Mouse (Mus musculus) E14TG2a.4 (cell line): ENCODE measurements around the gene Nexn.

Source experiments
- H3K27me3 ChIP-seq: 2 replicates; pipeline ENCODE4 v1.6.1; 2014; ENCODE audit warnings: low read length, control low read depth; ENCODE audit not compliant: insufficient read depth
- H3K36me3 ChIP-seq: 2 replicates; pipeline ENCODE4 v1.6.1; 2014; ENCODE audit warnings: low read length, control low read depth; ENCODE audit not compliant: insufficient read depth
- H3K4me1 ChIP-seq: replicated peaks from 2 replicates; pipeline ENCODE4 v1.6.1; 2014; ENCODE audit warnings: low read depth, low read length, control low read depth
- H3K4me3 ChIP-seq: replicated peaks from 2 replicates; pipeline ENCODE4 v1.5.1; 2014; ENCODE audit warnings: mild to moderate bottlenecking, low read length
- H3K9me3 ChIP-seq: 2 replicates; pipeline ENCODE4 v1.6.1; 2014; ENCODE audit warnings: low read length, control low read depth
- CTCF ChIP-seq: conservative IDR thresholded peaks from 2 replicates; pipeline ENCODE4 v1.5.1; 2014; ENCODE audit warnings: low read length
- NANOG ChIP-seq: IDR thresholded peaks from 2 replicates; pipeline ENCODE4 v1.6.1; 2014; ENCODE audit warnings: borderline replicate concordance, low read length, mixed read lengths
- POU5F1 ChIP-seq: IDR thresholded peaks from 2 replicates; pipeline ENCODE4 v1.6.1; 2014; ENCODE audit warnings: low read length, borderline replicate concordance

Nexn gene

GRCm38 (mm10) chr3:152302991-152303390, 36.8 kb upstream of the Nexn start:
- H3K36me3 ChIP-seq: peaks cover 76% of the 10 kb centered on the region
- TF ChIP-seq CTCF (no peak), NANOG (no peak), POU5F1 (no peak)
- no peaks in the 10 kb centered on the region for H3K4me1 ChIP-seq
- H3K27me3 ChIP-seq: no peaks in the 10 kb centered on the region
- no peak overlapping the region for H3K4me3 ChIP-seq
- H3K9me3 ChIP-seq: no peaks in the 10 kb centered on the region

GRCm38 (mm10) chr3:152300376-152301337, 34.5 kb upstream of the Nexn start:
- TF ChIP-seq NANOG (no peak), POU5F1 (no peak), CTCF (peak; percentile 69)
- no peaks in the 10 kb centered on the region for H3K4me1 ChIP-seq
- H3K9me3 ChIP-seq: no peaks in the 10 kb centered on the region
- H3K36me3 ChIP-seq: peaks cover 76% of the 10 kb centered on the region
- H3K4me3 ChIP-seq: no peak overlapping the region
- no peaks in the 10 kb centered on the region for H3K27me3 ChIP-seq

DNA sequence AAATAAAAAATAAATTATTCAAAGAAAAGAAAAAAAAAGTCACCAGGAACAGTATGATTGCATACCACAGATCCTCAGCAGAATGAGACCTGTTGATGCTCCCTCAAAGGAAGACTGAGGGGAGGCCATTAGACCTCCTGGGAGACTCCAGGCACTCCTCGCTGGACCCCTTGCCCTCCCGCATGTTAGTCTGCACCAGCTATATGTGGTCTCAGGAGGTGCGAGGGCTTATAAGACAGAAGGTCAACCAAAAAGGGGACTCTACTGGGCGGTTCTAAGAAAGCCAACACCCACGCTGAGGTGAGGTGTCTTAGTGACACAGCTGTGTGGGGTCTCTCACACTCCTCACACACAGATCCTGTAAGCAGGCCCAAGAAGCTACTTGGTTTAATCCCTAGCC, 29.7 kb upstream of the Nexn start:
- TF ChIP-seq POU5F1 (no peak), NANOG (no peak), CTCF (no peak)
- peaks cover 76% of the 10 kb centered on the region for H3K36me3 ChIP-seq
- no peaks in the 10 kb centered on the region for H3K9me3 ChIP-seq
- no peak overlapping the region for H3K4me3 ChIP-seq
- H3K27me3 ChIP-seq: no peaks in the 10 kb centered on the region
- 0 out of 2 replicates have a peak, but pooled peaks cover 1% of the 10 kb centered on the region for H3K4me1 ChIP-seq

DNA sequence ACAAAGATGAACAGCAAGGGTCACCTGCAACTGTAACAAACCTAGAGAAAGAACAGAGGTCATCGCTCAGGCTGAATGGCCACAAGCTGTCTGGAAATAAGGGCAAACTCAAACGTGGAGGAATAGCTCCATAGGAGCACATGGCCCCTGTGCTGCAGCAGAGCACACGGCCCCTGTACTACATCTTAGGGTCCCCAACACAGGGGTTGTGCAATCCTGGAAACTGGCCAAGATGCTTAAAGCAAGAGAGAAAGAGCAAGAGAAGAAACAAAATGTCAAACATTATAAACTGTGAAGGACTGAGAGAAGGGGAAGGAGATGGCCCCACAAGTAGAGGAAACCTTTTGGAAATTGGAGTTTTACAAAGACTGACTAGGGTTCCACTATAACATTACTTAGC, 28.2 kb upstream of the Nexn start:
- peaks cover 73% of the 10 kb centered on the region for H3K36me3 ChIP-seq

DNA sequence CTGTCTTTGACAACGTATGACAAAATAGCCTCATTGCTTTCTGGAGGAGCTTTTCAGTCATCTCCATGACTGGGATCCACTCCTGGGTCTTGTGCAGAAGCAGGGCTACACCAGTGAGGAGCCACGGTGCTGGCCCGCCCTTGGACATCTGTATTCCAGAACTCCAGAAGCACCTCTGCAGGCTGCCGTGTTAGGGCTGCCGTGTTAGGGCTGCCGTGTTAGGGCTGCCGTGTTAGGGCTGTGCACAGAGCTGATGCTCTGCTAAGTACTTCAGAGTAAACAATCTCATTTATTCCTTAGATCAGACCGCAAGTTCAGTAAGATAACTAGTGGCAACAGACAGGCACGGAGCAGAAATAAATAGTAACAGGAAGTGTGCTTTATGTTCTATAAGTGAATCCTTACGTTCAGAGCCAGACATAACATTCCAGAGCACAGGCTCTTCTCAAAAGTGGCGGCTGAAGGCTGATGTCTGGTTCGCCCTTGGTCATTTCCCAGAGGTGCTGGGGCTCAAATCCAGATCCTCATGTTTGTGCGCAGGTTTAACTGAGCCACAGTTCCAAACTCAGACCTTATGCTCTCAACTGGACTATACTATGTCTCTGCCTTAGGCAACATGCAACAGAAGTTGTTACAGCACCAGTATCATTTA, 27.5 kb upstream of the Nexn start:
- no peak overlapping the region for H3K4me3 ChIP-seq
- TF ChIP-seq NANOG (no peak), CTCF (no peak), POU5F1 (no peak)
- H3K4me1 ChIP-seq: peaks cover 10% of the 10 kb centered on the region; the same call in 1 of the 2 replicates
- H3K9me3 ChIP-seq: no peaks in the 10 kb centered on the region
- H3K27me3 ChIP-seq: no peaks in the 10 kb centered on the region
- peaks cover 77% of the 10 kb centered on the region for H3K36me3 ChIP-seq

More for the DNA sequence above, 28.2 kb upstream of the Nexn start:
- no peaks in the 10 kb centered on the region for H3K9me3 ChIP-seq
- no peaks in the 10 kb centered on the region for H3K27me3 ChIP-seq
- no peak for TF ChIP-seq NANOG
- no peak for TF ChIP-seq CTCF
- TF ChIP-seq POU5F1: no peak
- H3K4me1 ChIP-seq: peaks cover 10% of the 10 kb centered on the region; the same call in 1 of the 2 replicates
- no peak overlapping the region for H3K4me3 ChIP-seq

- Histone ChIP-seq H3K27me3 (no peaks in the 10 kb centered on the region), H3K4me1 (peaks cover 19% of the 10 kb centered on the region; the same call in 1 of the 2 replicates), H3K36me3 (peaks cover 77% of the 10 kb centered on the region), H3K9me3 (no peaks in the 10 kb centered on the region), H3K4me3 (no peak overlapping the region)
- TF ChIP-seq POU5F1 (no peak), CTCF (no peak), NANOG (no peak)
Observed at GRCm38 (mm10) chr3:152291895-152292294, 25.7 kb upstream of the Nexn start.

DNA sequence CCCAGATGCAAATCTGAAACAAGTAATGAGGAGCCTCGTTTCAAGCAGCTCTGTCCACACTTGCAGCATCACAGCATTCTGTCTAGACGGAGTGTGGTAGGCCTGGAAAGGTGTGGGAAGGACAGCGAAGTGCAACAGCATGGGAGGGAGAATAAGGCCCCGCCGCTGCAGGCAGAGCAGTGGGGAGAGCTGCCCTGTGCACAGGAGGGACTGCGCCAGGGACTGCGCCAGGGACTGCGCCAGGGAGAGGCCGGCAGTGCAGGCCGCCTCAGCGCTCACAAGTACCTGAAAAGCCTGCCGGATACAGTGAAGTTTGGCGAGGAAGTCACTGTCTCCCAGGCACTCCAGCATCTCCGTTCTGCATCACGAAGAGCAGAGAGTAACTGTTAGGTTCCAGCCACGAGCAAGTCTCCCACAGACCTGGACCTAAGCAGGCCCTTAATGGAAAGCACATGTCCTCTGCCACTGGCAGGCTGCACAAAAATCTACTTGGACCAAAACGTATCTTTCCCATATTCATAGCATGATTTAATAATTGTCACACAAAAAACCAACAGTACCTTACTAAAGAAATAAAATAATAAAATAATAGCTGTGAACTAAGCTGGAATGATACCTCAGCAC, 24.1 kb upstream of the Nexn start:
- H3K4me1 ChIP-seq: peaks cover 19% of the 10 kb centered on the region; the same call in 1 of the 2 replicates
- H3K36me3 ChIP-seq: peaks cover 75% of the 10 kb centered on the region
- TF ChIP-seq NANOG (no peak), POU5F1 (no peak), CTCF (no peak)
- H3K9me3 ChIP-seq: no peaks in the 10 kb centered on the region
- H3K4me3 ChIP-seq: peak overlapping the region; percentile 39; the same call in 1 of the 2 replicates
- H3K27me3 ChIP-seq: no peaks in the 10 kb centered on the region

DNA sequence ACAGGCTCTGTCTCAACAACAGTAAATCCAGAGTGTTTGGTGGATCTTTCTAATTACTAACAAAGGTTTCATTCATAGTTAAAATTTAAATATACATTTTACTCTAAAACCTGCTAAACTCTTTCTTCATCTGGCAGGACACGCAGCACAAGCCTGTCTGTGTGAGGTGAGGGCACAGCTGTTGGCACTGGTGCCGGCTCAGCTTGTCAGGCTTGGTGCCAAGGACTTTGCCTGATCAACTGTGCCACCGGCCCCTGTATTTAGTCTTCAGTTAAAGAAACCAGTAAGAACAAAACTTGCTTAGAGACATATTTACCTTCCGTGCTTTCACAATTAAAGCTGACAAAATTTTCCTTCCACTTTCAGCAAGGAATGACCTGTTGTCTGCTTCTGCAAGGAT, 22.6 kb upstream of the Nexn start:
- Histone ChIP-seq H3K36me3 (peaks cover 73% of the 10 kb centered on the region), H3K27me3 (no peaks in the 10 kb centered on the region)

More for the DNA sequence above, 22.6 kb upstream of the Nexn start:
- H3K4me1 ChIP-seq: peaks cover 19% of the 10 kb centered on the region; the same call in 1 of the 2 replicates
- no peak overlapping the region for H3K4me3 ChIP-seq
- TF ChIP-seq POU5F1: no peak
- TF ChIP-seq NANOG: no peak
- TF ChIP-seq CTCF: no peak
- H3K9me3 ChIP-seq: no peaks in the 10 kb centered on the region
